Mouse (Mus musculus) lung, postnatal 14 days (tissue): Measurements from ENCODE around the gene Amotl1.

Source experiments
- DNase-seq: peaks from one replicate; pipeline ENCODE4 v3.0.0; 2021

Amotl1 gene

DNA sequence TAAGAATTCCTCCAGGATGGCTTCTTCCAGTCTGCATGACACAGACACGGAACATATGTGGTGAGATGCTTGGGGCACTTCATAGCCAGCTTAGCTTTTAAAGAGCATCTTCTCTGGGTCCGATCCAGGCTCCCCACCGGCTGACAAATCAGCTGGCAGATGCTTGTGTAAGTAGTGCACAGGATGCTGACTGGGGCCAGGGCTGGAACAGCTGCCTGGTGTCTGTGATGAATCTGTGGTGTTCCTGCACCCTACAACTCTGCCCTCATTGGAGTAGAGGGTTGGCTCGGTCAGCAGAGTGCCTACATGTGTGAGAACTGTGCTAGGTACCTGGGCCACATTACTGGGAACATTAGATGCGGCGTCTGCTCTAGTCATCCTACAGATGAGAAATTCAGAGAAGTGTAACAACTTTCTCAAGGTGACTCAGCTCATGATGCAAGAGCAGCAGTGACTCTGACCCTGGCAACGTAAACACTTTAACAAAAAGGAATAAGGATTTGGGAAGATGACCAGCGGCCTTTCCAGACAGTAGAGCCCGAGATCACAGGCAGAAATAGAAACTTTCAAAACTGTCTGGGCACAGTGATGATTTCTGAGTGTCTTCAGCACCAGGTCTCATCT, 109.9 kb downstream of the Amotl1 start:
- no peak for DNase-seq

DNA sequence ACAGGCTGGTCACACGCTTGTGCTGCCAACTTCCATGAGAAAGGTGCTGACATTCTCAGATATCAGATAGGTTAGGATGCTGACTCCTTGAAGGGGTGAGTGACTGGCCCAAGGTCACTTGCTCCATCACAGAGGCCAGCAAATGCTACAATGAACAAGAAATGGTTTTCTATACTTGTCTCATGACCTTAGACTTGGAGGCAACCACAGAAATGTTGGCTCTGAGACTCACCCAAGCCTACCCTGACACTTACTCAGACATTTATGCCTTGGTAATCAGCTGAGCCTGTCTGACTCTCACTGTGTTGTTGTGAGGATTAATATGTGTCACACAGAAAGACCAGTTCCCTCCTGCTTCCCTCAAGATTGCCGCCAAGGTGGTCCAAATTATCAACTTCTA, 111.2 kb downstream of the Amotl1 start:
- DNase-seq = no peak

DNA sequence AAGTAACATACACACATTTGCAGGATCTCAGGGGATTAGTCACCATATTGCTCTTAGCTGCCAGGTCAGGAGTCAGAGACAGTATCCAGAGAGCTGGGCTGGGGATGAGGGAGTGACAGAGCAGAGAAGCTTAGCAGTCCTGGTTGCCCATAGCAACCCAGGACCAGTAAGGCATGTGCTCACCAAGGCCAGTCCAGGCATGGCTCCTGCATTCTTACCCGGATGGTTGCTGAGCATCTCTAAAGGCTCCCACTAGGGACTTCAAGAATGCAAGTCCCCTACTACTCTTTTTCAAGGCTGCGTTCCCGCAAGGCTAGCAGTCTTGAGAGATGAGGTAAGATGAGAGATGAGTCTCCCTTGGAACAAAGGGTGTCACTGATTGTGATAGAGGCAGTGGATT, 112.6 kb downstream of the Amotl1 start:
- no peak for DNase-seq

DNA sequence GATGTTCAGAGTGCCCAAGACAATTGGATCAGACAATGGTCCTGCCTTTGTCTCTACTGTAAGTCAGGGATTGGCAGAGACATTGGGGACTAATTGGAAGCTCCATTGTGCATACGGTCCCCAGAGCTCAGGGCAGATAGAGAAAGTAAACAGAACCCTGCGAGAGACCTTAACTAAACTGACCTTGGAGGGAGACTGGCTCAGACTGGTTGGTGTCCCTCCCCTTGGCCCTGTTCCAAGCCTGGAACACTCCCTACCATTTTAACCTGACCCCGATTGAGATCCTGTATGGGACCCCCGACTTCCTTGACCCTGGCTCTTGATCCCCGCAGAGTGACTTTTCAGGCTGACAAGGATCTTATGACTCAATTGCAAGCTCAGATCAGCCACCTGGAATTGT, 114.9 kb downstream of the Amotl1 start:
- DNase-seq = no peak

DNA sequence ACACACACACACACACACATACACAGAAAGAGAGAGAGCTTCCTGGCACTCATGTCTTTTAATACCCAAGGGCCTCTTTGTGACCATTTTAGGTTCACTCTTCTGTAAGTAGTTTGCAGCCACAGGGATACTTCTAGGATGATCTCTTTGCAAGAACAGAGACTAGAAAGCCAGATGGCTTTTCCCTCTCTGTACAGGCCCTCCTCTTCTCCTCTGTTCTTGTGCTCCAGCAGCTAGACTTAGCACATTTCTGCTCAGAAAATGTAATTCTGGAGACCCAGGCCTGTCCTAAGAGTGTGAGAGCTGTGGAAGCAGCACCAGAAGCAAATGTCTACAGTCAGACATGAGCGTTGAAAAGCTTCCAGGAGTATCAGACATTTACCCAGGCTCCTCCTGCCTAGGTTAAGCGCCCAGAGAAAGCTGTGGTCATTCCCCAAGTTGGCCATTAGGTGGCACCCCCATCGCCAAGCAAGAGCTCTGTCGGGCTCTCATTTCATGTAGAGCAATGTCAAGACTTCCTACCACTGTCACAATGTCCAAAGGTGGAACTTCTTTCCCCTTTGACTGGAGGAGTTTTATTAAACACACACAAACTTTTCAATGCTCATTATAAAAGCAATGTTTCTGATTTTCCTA, 121.3 kb downstream of the Amotl1 start:
- peak; percentile 85 for DNase-seq

DNA sequence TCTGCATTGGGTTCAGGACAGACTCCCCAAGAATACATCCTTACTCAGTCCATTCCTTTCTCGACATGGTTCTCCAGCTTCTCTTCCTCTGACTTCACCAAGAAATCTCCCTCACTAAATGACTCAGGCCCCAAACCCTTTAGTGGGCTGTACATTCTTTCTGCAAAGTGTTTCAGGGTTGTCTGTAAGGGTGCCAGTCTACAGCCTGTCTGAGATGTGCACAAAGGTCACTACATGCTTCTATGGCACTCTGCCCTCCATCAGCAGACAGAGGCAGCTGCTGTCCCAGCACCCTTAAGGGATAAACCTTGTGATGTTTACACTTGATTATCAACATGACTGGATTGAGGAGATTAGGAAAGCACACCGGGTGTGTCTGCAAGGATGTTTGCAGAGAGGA, 123.2 kb downstream of the Amotl1 start:
- no peak for DNase-seq

DNA sequence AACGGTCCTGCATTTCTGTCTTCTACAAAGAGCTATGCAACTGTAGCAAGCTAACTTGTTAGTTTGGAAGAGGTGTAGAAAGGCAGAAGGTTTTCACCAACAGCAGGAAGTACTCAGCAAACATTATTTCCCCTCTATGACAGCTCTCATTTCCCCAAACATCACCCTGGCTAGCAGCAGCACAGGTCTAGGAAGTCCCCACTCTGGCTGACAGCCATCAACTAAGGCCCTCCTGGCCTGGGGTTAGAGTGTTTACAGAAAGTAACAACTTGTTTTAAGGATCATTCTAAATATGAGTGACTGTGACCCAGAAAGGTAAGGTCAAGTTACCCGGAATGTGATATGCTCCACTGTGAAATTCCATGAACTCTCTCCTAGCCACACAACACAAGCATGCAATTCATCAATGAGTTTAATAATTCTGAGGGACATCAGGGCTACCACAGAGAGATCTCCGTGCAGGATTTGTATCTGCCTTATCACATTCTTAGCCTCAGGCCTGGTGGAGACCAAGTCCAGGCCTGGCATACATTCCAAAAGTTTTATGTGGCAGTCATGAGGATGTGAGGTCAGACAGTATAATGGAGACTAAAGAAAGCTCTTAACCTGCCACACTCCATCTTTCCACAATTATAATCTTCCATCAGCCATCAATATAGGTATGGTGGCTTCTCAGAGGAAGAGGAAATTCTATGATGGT, 123.7 kb downstream of the Amotl1 start:
- peak; percentile 19 for DNase-seq

DNA sequence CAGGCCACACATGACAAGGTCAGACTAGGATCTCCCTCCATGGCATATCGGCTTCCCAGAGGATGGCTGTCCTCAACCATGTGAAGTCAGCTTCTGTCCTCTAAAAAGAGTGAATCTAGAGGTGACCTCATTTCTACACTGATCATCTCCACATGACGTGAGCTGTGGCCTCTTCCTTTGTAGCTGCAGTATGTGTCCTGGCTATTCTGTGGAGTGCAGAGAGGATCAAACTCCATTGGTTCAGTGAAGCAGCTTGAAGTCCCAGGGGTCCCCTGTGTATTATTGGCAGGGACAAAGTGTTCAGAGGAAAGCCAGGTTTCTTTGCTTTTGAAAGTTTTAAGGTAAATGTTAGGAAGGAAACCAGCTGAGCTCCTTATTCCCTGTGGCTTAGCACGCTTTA, 126.8 kb downstream of the Amotl1 start:
- DNase-seq = no peak

DNA sequence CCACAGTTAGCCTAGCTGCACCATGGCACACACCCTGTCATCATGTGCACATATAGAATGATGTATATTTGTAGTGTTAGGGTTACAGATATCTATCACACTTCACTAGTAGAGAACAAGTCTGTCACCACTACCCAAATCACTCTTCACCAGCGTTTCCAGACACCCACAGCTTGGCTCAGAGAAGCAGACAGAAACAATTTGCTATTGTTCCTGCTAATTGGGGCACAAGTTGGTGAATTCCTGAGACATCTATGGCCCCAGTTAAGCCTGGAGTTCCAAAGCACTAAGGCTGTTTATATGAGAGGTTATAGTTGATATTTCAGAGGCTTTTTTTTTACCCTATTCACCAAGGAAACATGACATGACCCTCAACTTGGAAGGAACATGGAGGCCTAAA, 127.6 kb downstream of the Amotl1 start:
- no peak for DNase-seq

DNA sequence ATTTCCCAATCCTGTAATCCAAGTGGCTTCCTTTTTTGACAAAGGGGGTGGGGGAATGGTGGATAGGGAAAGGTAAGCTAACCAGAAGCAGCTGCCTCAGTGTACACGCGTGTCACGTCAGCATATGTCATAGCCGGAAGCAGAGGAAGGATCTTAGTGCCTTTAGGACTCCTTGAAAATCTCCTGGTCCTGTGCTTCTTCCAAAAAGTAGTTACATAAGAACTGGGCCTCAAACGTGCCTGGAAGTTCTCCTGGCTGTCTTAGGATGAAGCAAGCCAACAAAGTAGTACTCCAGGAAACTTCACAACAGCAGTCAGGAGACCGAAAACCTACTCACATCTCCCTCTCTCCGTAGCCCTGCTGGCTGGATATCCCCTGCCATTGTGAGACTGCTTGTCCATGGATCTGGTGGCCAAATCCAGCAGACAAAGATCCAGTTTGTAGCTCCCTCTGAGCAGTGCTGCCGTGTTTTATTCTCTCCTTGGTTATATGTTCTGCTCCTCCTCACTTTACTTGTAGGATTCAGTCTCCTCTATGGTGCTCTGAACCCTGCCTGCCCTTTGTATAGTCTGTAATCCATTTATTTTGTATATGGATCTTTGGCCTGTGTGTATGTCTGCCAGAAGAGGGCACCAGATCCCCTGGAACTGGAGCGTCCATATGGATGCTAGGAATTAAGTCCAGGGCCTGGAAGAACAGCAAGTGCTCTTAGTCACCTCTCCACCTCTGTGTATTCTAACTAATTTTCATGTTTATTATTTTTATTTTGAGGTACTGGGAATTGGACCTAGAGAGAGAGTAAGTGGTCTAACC, 132.0 kb downstream of the Amotl1 start:
- DNase-seq = peak; percentile 57

DNA sequence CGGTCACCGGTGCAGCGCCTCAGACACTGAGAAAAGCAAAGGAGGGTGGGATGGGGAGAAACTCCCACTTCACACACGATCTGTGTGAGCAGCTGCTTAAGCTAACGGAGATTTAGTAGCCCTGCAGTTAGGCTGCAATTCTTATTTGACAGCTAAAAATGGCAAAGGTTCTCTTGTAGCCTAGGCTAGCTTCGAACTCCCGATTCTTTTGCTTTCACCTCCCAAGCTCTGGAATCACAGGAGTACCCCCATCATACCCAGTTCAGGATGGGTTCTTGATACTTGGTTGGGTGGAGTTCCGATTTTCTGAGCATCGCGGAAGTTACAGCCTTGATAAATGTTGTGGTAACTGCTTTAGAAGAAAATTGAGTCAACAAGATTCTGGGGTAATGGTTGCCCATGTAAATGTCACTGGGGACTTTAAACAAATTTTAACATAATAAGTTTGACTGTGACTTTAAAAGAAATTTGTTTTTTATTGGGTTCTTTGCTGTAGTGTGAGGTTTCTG, 143.9 kb downstream of the Amotl1 start:
- DNase-seq = no peak

DNA sequence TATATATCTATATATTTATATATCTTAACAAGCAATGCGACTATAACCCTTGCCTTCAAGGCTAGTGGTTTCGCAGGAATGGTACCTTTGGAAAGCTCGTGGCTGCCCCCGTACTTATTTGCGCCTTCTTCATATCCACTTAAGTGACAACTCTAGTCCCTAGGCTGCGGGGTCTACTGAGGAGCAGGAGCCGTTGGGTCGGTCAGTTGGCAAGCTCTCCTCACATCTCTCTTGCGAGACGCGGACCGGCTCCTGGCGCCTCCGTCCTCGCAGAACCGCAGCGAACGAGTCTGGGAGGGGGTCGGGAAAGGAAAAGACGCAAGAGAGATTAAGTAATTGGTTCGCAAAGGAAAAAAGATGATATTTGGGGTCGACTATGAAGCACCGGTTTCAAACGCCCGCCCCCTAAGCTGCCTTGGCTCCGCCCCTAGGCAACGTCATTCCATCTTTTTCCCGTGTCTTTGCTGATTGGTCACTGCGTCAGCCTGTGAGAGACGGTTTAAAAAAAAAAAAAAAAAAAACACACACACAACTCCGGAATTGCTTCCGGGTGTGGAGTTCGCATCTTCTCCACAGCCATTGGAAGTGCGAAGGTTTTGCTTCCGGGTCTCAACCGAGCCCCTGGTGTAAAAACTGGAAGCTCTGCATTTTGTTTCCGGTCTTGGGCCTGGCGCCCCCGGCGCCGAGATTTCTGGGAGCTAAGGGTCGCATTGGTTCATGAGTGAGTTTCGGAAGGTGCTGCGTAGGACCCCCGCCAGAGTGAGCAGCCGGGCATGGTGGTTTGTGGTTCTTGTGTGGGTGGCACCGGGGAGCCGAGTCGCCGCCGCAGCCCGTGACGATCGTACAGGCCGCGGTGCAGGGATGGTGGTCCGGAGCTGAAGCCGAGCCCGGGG, 144.6 kb downstream of the Amotl1 start, which contains the start of the genes Kdm4d and Cwc15:
Kdm4d (minus strand) TSS at position 460 of the 893 bp plus-strand sequence.
Cwc15 (plus strand) TSS at position 595 of the 893 bp plus-strand sequence.
- peak; percentile 94 for DNase-seq

DNA sequence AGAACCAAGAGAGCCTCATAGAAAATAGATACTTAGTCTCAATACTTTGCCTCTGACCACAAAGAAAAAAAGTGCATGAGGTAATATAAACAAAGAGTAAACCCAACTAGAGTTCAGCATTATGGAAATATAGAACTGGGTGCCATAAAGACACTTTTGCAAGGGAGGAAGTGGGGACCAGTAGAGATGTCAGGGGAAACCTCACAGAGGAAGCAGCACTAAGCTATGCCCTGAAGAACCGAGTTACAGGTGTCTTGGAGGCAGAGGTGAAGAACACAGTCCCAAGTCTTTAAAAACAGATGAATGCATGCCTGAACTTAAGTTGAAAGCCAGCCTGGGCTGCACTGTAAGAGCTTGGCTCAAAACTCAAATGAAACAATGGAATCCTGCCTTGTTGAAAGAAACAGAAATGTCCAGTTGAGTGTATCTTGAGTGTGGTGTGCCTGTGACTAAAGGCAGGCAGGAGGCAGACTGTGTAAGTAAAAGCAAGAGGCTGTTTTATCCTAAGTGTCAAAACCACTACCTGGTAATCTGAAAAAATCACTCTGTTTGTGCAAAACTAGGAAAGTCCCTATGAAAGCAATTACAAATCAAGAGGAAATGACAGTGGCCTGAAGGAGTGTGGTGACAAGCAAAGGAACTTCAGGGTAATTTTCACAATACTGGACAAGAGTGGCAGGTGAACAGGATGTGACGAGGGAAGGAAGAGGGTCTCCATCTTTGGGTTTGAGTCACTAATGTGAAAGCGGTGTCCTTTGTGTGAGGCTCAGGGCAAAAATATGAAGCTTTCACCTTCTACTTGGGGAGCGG, 145.8 kb downstream of the Amotl1 start:
- no peak for DNase-seq
